Mouse (Mus musculus) stomach, embryonic 14.5 days (tissue): Measurements from ENCODE around the gene Catsperz. TPM values are rescaled to one million over a fixed set of nuclear protein-coding genes. Genes with fewer than 3 reads are reported as not detected.

Source experiments
- ATAC-seq: fragments of 200-750 bp; cut with Nextera tagmentation; 2 replicates; pipeline ENCODE4 v1.8.0; 2017; ENCODE audit warnings: low read depth, moderate TSS enrichment; ENCODE audit not compliant: insufficient number of reproducible peaks, insufficient read depth, low FRiP score
- H3K27ac ChIP-seq: fragments of 300-500 bp; sonication (generic); 2 replicates; pipeline ENCODE4 v1.5.1; 2014; ENCODE audit warnings: mild to moderate bottlenecking, low read length, moderate library complexity, mixed read lengths
- H3K27me3 ChIP-seq: fragments of 300-500 bp; sonication (generic); 2 replicates; pipeline ENCODE4 v1.6.1; 2014; ENCODE audit warnings: low read length, control low read depth, mixed read lengths; ENCODE audit not compliant: control insufficient read depth, insufficient read depth
- H3K36me3 ChIP-seq: fragments of 300-500 bp; sonication (generic); 2 replicates; pipeline ENCODE4 v1.6.1; 2014; ENCODE audit warnings: mild to moderate bottlenecking, control low read depth, low read length, moderate library complexity, mixed read lengths; ENCODE audit not compliant: control insufficient read depth, insufficient read depth
- H3K4me1 ChIP-seq: fragments of 300-500 bp; sonication (generic); 2 replicates; pipeline ENCODE4 v1.6.1; 2014; ENCODE audit warnings: low read length, control low read depth, mixed read lengths; ENCODE audit not compliant: control insufficient read depth, insufficient read depth
- H3K4me2 ChIP-seq: fragments of 300-500 bp; sonication (generic); replicated peaks from 2 replicates; pipeline ENCODE4 v1.6.1; 2014; ENCODE audit warnings: low read depth, low read length, control low read depth
- H3K4me3 ChIP-seq: fragments of 300-500 bp; sonication (generic); 2 replicates; pipeline ENCODE4 v1.5.1; 2014; ENCODE audit warnings: low read depth, low read length, control low read depth
- H3K9ac ChIP-seq: fragments of 300-500 bp; sonication (generic); replicated peaks from 2 replicates; pipeline ENCODE4 v1.6.1; 2014; ENCODE audit warnings: low read depth, mild to moderate bottlenecking, control low read depth, low read length, moderate library complexity, mixed read lengths
- H3K9me3 ChIP-seq: fragments of 300-500 bp; sonication (generic); 2 replicates; pipeline ENCODE4 v1.6.1; 2016; ENCODE audit warnings: low read depth, low read length, control low read depth; ENCODE audit not compliant: control insufficient read depth
- WGBS: fragments of 180-500 bp; shearing (Covaris S2); extraction: QIAGEN DNeasy Blood & Tissue Kit; methylation state at CpG from one replicate; pipeline ENCODE4 v1.1.7; 2014; 5-methylcytosine and 5-hydroxymethylcytosine counted together
- polyA plus RNA-seq: library from polyadenylated mRNA; unstranded; fragments of >200 nt; fragmentation: Nextera tagmentation; extraction: Ambion mirVana; gene quantifications from 2 replicates; pipeline ENCODE4 v1.2.1, GENCODE M21; 2014

Gene Catsperz
- 1.5 and 1.8 TPM in 2 replicates for polyA plus RNA-seq

DNA sequence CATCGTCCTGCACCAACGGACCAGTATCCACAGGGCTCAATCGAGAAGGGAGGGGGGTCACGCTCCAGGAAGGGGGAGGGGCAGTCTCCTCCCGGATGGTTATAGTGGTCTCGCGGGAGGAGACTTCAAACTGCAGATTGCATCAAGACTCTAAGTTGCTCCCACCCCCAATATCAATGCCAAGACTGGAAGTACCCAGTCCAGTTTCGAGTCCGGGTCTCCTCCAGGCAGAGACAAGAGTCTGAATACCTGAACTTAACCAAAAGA, at the start of gene Catsperz:
Gene Catsperz, minus strand, starts transcription at position 74 of the 267 bp plus-strand sequence.
- peaks cover 28% of the 10 kb centered on the region for H3K27me3 ChIP-seq
- H3K4me2 ChIP-seq: peak within 1 kb of the TSS; percentile 31
- no peak for ATAC-seq
- H3K27ac ChIP-seq: peak within 1 kb of the TSS; percentile 44; the same call in 1 of the 2 replicates
- H3K9ac ChIP-seq: no peak within 1 kb of the TSS
- H3K9me3 ChIP-seq: no peaks in the 10 kb centered on the region
- H3K4me1 ChIP-seq: peaks cover 10% of the 10 kb centered on the region
- H3K36me3 ChIP-seq: no peaks in the 10 kb centered on the region
- 9% methylated on average over 9 of the region's 9 CpGs for WGBS
- peak within 1 kb of the TSS; percentile 12; the same call in 1 of the 2 replicates for H3K4me3 ChIP-seq

DNA sequence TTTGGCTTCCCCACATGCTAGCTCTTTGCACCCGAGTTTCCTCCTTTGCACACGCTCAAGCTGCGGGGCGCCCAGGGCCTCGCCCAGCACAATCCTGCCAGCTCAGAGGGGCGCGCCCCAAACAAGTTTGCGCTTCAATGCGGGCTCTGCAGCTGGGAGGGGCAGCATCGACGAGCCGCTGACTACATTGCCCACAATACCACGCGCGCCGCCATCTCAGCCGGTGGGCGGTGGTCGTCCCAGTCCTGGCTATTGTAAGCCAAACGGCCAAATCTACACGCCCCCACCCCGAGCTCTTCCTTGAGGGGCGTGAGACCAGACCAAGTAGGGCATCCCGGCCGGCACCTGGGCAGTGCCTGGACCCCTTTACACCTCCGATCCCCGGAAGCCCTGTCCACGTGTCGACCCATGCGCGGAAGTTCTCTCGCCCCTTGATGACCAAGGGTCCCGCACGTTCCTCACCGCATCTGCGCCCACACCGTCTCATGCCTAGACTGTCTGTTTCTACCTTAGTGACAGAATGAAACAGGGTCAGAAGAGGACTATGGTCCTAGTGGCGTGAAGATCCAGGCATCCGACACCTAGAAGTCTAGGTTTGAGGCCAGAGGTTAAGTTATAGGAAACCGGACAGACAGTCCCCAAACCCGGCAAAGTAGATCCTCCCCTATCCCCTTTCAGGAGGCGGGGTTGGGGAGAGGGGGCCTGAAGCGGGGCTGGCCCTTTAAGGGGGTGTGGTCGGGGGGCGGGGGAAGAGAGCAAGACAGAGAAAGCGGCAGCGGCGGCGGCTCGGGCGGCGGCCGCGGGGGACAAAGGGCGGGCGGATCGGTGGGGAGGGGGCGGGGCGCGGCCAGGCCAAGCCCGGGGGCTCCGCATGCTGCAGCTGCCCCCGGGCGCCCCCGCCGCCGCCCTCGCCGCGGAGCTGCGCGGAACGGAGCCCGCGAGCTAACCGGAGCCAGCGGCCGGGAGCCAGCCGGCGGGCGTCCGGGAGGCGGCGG, 49.3 kb upstream of the Catsperz start, which contains the start of gene Ppp1r14b:
Gene Ppp1r14b, plus strand, starts transcription at position 758 of the 995 bp plus-strand sequence.
- H3K4me1 ChIP-seq: peaks cover 49% of the 10 kb centered on the region

DNA sequence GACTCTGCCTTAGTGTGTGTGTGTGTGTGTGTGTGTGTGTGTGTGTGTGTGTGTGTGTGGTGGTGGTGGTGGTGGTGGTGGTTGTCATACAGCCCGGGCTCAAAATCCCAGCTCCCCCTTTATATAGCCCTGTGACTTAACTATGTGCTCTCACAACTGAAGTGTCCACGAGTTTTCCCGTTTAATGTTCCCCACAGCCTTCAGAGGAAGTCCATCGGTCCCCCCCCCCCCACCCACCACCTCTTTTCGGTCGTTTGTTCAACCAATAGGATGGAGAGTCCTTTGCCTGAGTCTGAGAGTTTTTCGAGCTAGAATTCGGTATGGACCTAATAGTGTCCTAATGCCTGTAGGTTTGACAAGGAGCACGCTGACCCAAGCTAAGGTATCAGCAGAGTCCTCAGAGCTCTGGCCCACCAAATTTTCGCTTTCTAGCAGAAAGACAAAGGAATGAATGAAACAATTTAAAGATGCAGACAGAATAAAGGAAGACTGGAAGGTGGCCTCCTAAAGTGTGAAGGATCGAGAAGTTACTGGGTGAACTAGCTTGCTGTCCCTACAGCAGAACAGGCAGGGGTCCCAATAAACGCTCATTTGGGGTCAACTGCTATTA, 48.5 kb upstream of the Catsperz start:
- peaks cover 43% of the 10 kb centered on the region for H3K4me1 ChIP-seq
- H3K4me3 ChIP-seq: peak overlapping the region; percentile 77
- no peaks in the 10 kb centered on the region for H3K27me3 ChIP-seq
- H3K27ac ChIP-seq: no peak overlapping the region
- 27% methylated on average over 12 of the region's 12 CpGs for WGBS
- H3K9ac ChIP-seq: 0 out of 2 replicates have a peak overlapping the region, but pooled peaks have one; percentile 2
- no peak for ATAC-seq
- H3K36me3 ChIP-seq: peaks cover 13% of the 10 kb centered on the region
- H3K9me3 ChIP-seq: no peaks in the 10 kb centered on the region
- peak overlapping the region; percentile 44 for H3K4me2 ChIP-seq

More for the DNA sequence above, 49.3 kb upstream of the Catsperz start, which contains the start of gene Ppp1r14b:
- ATAC-seq: peak; percentile 60
- H3K36me3 ChIP-seq: peaks cover 13% of the 10 kb centered on the region
- WGBS: under 1% methylated on average over 81 of the region's 84 CpGs
- peak within 1 kb of the TSS; percentile 94 for H3K27ac ChIP-seq
- peak within 1 kb of the TSS; percentile 93 for H3K4me2 ChIP-seq
- H3K9me3 ChIP-seq: no peaks in the 10 kb centered on the region
- H3K9ac ChIP-seq: peak within 1 kb of the TSS; percentile 82
- H3K27me3 ChIP-seq: no peaks in the 10 kb centered on the region
- peak within 1 kb of the TSS; percentile 77 for H3K4me3 ChIP-seq

DNA sequence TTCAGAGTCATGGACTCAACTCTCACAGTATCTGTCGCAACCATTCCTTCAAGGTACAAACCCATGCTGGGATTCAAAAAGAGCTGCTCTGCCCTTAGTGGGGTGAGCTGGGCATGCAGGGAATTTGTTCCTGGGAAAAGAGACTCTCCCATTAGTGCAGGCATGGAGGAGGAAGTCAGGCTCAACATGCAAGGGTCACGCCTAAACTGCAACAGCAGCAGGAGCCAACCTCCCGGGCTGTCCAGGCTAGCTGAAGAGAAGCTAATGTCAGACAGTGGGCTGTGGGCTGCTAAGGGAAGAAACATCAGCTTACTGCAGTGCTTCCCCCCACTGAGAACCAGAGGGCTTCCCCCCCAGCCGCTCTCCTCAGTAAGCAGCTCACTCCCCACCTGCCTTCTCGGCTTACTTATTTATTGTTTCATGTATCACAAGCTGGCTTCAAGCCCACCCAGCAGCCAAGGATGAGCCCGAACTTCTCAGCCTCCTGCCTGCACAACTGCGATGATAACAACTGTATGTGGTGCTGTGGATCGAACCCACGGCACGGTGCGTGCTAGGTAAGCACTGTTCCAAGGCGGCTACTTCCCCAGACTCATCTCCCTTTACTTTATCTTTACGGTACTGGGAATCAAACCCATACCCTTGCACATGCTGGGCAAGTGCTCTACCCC, 47.2 kb upstream of the Catsperz start:
- no peak for ATAC-seq
- no peaks in the 10 kb centered on the region for H3K27me3 ChIP-seq
- peaks cover 52% of the 10 kb centered on the region for H3K4me1 ChIP-seq
- WGBS: 77% methylated on average over 13 of the region's 13 CpGs
- no peak overlapping the region for H3K9ac ChIP-seq
- no peaks in the 10 kb centered on the region for H3K9me3 ChIP-seq
- no peak overlapping the region for H3K4me3 ChIP-seq
- no peak overlapping the region for H3K4me2 ChIP-seq
- no peak overlapping the region for H3K27ac ChIP-seq
- H3K36me3 ChIP-seq: 0 out of 2 replicates have a peak, but pooled peaks cover 3% of the 10 kb centered on the region

DNA sequence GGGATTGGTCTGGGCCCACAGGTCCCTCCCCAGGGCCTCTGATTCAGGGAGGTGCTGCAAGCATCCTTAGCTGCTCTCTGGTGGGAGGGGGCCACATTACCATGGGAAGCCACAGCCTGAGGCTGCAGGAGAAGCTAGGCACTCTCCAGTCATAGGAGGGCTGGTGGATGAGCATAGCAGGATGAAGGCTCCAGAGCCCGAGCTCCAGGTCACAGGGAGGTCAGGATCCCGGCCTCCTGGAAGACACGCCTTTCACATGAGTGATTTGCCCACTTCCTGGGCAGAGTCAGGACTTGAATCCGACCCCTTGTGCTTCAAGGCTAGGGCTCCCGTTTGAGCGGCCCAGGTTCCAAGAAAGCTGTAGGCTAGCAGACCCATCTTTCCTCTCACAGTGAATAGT, 46.5 kb upstream of the Catsperz start:
- H3K9me3 ChIP-seq: no peaks in the 10 kb centered on the region
- H3K27ac ChIP-seq: no peak overlapping the region
- no peaks in the 10 kb centered on the region for H3K27me3 ChIP-seq
- H3K4me2 ChIP-seq: no peak overlapping the region
- H3K4me1 ChIP-seq: peaks cover 51% of the 10 kb centered on the region
- no peak overlapping the region; the same call in 1 of the 2 replicates for H3K9ac ChIP-seq
- WGBS: 31% methylated on average over 6 of the region's 6 CpGs
- ATAC-seq: no peak
- no peak overlapping the region for H3K4me3 ChIP-seq
- H3K36me3 ChIP-seq: no peaks in the 10 kb centered on the region

DNA sequence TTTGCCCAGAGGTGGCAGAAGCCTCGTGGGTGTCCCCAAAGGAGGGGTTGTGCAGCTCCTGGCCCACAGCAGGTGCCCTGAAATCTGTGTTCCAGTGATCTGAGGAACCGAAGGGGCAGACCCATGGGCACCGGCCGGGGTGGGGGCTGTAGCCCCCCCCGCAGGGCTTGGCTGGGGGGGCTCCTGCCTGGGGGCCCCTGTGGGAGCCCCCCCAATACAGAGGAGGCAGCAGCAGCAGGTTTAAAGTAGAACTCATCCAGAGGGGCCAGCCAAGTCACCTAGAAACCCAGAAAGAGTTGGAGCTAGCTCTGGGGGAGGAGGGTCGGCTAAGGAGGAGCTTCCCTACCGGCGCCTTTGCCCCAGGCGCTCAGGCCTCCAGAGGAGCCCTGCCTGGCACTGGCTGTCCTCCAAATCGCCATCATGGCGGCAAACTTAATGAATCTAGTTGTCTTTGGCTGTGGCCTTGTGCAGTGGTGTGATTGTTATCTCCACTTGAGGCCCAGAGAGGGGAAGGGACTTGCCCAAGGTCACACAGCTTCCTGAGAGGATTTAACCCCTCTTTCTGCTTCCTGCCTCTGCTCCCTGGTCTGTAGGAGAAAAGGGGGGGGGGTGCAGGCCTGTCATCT, 45.4 kb upstream of the Catsperz start:
- Histone ChIP-seq H3K9me3 (no peaks in the 10 kb centered on the region), H3K27ac (peak overlapping the region; percentile 39; the same call in 1 of the 2 replicates), H3K27me3 (no peaks in the 10 kb centered on the region), H3K9ac (peak overlapping the region; percentile 25; the same call in 1 of the 2 replicates), H3K4me1 (peaks cover 41% of the 10 kb centered on the region), H3K36me3 (peaks cover 10% of the 10 kb centered on the region; the same call in 1 of the 2 replicates), H3K4me2 (peak overlapping the region; percentile 94), H3K4me3 (no peak overlapping the region)
- ATAC-seq: no peak
- WGBS: 18% methylated on average over 11 of the region's 11 CpGs

DNA sequence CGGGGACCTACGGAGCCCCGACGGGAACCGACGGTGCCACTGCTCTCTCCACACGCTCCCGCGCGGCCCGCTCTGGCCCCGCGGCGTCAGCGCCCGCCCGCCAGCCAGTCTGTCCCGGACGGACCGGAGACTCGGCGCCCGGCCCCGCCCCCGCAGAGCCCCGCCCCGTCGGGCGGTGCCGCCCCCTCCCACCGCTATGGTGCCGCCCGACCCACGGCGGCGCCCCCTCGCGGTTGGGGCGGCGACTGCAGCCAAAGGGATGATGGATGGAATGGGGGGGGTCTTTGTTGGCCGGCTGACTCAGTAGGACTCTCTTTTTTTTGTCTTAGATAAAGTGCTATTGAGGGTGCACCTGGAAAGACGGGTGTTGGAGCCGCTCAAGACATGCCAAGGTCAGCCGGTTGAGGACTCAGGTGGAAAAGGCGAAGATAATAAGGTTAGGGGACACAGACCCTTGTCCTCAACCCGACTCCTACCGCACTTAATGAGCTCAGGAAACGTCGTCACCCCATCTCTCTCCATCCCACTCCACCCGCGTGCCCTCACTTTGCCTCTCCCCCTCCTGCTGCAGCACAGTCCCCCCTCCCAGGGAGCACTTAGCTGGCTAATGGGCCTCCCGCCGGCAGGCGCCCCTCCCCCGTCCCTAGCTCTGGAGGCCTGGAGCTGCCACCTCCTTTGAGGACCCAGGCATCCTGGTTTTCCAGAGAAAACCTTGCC, 44.6 kb upstream of the Catsperz start:
- Histone ChIP-seq H3K4me1 (peaks cover 41% of the 10 kb centered on the region), H3K9ac (peak overlapping the region; percentile 83), H3K27me3 (no peaks in the 10 kb centered on the region), H3K27ac (peak overlapping the region; percentile 39; the same call in 1 of the 2 replicates), H3K36me3 (peaks cover 17% of the 10 kb centered on the region), H3K4me3 (peak overlapping the region; percentile 68), H3K9me3 (no peaks in the 10 kb centered on the region), H3K4me2 (peak overlapping the region; percentile 94)
- under 1% methylated on average over 55 of the region's 55 CpGs for WGBS
- peak; percentile 66 for ATAC-seq
